Mouse (Mus musculus) liver, embryonic 14.5 days (tissue): ENCODE data around the gene Mid1. TPM values are rescaled to one million over a fixed set of nuclear protein-coding genes. Genes with fewer than 3 reads are reported as not detected.
"Not testable (repeated sequence)": the region's sequence is repeated elsewhere in the genome, so short reads cannot be mapped to it uniquely, and the experiment has no call there.

Experiments
- ATAC-seq: fragments of 200-750 bp; cut with Nextera tagmentation; 2 replicates; pipeline ENCODE4 v1.8.0; 2017; ENCODE audit warnings: moderate number of reproducible peaks, mild to moderate bottlenecking, moderate library complexity; ENCODE audit not compliant: insufficient read depth
- DNase-seq, 3 experiments: peaks; one replicate each; pipeline ENCODE4 v3.0.0-alpha.2; 2012 to 2013; ENCODE audit warnings: low read depth in 3 of 3, low spot score in 3 of 3
- H3K27ac ChIP-seq: fragments of 300-500 bp; sonication (generic); 2 replicates; pipeline ENCODE4 v1.5.1; 2014; ENCODE audit warnings: moderate library complexity, mild to moderate bottlenecking, control low read depth, inconsistent platforms
- H3K27me3 ChIP-seq: fragments of 300-500 bp; sonication (generic); 2 replicates; pipeline ENCODE4 v1.6.1; 2014; ENCODE audit warnings: mild to moderate bottlenecking, low read length, moderate library complexity; ENCODE audit not compliant: control insufficient read depth, insufficient read depth
- H3K36me3 ChIP-seq: fragments of 300-500 bp; sonication (generic); replicated peaks from 2 replicates; pipeline ENCODE4 v1.6.1; 2014; ENCODE audit warnings: low read depth; ENCODE audit not compliant: control insufficient read depth, insufficient read depth
- H3K4me1 ChIP-seq, 2 experiments: fragments of 200-500 bp in 1 of 2; fragments of 300-500 bp in 1 of 2; sonication (generic) in 1 of 2; replicated peaks; 2 replicates each; pipeline ENCODE4 v1.6.1; 2012 to 2014; ENCODE audit warnings: antibody characterized with exemption in 1 of 2, inconsistent platforms in 1 of 2, low read length in 1 of 2; ENCODE audit not compliant: control insufficient read depth in 2 of 2, insufficient read depth in 2 of 2
- H3K4me2 ChIP-seq: fragments of 300-500 bp; sonication (generic); 2 replicates; pipeline ENCODE4 v1.6.1; 2014; ENCODE audit warnings: low read depth, mild to moderate bottlenecking, control low read depth, moderate library complexity
- H3K4me3 ChIP-seq, 2 experiments: fragments of 200-500 bp in 1 of 2; fragments of 300-500 bp in 1 of 2; sonication (generic) in 1 of 2; 2 replicates each; pipeline ENCODE4 v1.5.1; 2012 to 2014; ENCODE audit warnings: low read depth in 2 of 2, low read length in 2 of 2, mild to moderate bottlenecking in 2 of 2, control low read depth in 1 of 2, inconsistent platforms in 1 of 2, moderate library complexity in 1 of 2; ENCODE audit not compliant: insufficient read depth in 1 of 2
- H3K9ac ChIP-seq: fragments of 300-500 bp; sonication (generic); replicated peaks from 2 replicates; pipeline ENCODE4 v1.6.1; 2014; ENCODE audit warnings: mild to moderate bottlenecking, control low read depth, moderate library complexity
- H3K9me3 ChIP-seq: fragments of 300-500 bp; sonication (generic); 2 replicates; pipeline ENCODE4 v1.6.1; 2016; ENCODE audit warnings: low read length, mixed read lengths; ENCODE audit not compliant: control insufficient read depth
- CTCF ChIP-seq: IDR thresholded peaks from 2 replicates; pipeline ENCODE4 v1.5.1; 2016; ENCODE audit warnings: antibody characterized with exemption, low read depth, control low read depth
- WGBS: fragments of 180-500 bp; shearing (Covaris S2); extraction: QIAGEN DNeasy Blood & Tissue Kit; methylation state at CpG from one replicate; pipeline ENCODE4 v1.1.7; 2014; ENCODE audit not compliant: insufficient replicate concordance; 5-methylcytosine and 5-hydroxymethylcytosine counted together
- polyA plus RNA-seq, 2 experiments: library from polyadenylated mRNA; depleted of rRNA in 1 of 2; stranded (reverse) in 1 of 2; unstranded in 1 of 2; fragments of >200 nt; fragmentation: Nextera tagmentation in 1 of 2; extraction: Ambion mirVana in 1 of 2; gene quantifications; 2 replicates each; pipeline versions ENCODE4 v1.2.1 to v1.2.3; 2012 to 2014

Gene Mid1
- polyA plus RNA-seq, 2 experiments, result 1.1 to 1.2 TPM

DNA sequence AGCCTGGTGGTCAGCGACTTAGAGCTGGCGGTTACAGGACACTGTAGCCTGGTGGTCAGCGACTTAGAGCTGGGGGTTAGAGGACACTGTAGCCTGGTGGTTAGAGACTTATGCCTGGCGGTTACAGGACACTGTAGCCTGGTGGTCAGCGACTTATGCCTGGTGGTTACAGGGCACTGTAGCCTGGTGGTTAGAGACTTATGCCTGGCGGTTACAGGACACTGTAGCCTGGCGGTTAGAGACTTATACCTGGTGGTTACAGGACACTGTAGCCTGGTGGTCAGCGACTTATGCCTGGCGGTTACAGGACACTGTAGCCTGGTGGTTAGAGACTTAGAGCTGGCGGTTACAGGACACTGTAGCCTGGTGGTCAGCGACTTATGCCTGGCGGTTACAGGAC lies 330.9 kb downstream of the Mid1 start:
- ATAC-seq, H3K27me3 ChIP-seq, H3K4me1 ChIP-seq, H3K27ac ChIP-seq, H3K4me3 ChIP-seq, DNase-seq, H3K9ac ChIP-seq, H3K4me2 ChIP-seq: not testable (repeated sequence)
- WGBS, result 88% methylated on average over 12 of the region's 12 CpGs
- H3K9me3 ChIP-seq, result peaks cover 16% of the 10 kb centered on the region
- H3K36me3 ChIP-seq, result peaks cover 51% of the 10 kb centered on the region

DNA sequence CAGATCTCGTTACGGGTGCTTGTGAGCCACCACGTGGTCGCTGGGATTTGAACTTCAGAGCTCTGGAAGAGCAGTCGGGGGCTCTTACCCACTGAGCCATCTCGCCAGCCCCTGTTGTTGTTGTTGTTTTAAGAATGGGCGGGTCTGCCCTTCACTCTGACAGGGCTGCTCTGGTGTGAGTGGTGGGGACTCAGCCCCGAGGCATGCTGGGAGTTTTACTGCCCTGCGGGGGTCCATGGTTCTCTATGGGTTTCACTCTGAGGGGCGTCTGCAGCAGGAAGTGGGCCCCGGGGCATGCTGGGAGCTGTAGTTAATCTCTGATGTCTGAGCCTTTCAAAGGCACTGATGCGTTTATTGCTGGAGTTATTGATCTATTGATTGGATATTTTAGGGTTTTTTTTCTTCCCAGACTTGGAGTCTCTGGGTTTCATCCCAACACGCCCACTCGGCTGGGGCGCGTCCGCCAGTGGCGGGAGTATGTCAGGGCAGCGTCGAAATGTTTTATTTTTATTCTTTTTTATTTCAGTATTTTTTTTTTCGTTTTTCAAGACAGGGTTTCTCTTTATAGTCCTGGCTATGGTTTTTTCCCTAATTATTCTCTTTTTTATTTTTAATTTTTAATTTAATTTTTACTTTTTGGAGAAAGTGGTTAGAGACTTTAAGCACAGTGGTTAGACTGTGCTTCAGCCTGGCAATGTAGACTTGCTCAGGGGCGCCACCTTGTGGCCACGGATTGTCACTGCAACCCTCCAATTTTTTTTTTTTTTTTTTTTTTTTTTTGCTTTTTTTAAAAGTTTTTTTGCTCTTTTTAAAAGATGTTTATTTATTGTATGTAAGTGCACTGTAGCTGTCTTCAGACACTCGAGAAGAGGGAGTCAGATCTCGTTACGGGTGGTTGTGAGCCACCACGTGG lies 332.6 kb downstream of the Mid1 start:
- 44% methylated on average over 27 of the region's 27 CpGs for WGBS
- H3K27me3 ChIP-seq, H3K9ac ChIP-seq, H3K4me1 ChIP-seq, H3K4me3 ChIP-seq, DNase-seq, H3K4me2 ChIP-seq, H3K27ac ChIP-seq: not testable (repeated sequence)
- Histone ChIP-seq H3K9me3 (peaks cover 15% of the 10 kb centered on the region), H3K36me3 (peaks cover 60% of the 10 kb centered on the region)
- ATAC-seq, result peak; percentile 58
- TF ChIP-seq CTCF, result peak; percentile 89

DNA sequence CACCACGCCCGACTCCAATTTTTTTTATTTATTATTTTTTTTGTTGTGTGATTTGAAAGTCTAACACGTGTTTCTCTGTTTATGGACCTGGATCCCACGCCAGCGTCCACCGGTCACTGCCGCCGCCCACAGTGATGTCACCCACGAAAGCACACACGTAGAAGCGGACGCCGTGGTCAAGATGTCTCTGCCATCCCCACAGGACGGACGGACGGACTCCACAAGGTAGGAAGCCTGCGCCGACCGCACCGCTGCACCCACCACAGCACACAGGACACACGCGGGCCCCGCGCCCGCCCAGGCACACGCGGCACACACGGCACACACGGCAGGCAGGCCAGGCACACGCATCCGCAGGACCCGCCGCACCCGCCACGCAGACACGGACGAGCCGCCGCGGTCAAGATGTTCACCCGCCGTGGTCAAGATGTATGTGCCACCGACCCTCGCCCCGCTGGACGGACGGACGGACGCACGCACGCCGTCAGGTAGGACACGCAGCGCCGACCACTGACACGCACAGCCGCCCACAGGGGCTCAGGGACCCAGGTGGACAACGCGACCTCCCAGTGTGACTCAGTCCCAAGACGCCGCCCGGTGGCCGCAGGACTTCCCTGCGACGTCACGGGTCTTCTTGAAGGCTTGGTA lies 333.7 kb downstream of the Mid1 start:
- not testable (repeated sequence) for H3K4me2 ChIP-seq, H3K9ac ChIP-seq, H3K4me3 ChIP-seq, H3K27ac ChIP-seq, DNase-seq, H3K27me3 ChIP-seq, H3K4me1 ChIP-seq
- ATAC-seq, result peak; percentile 60
- H3K36me3 ChIP-seq, result peaks cover 58% of the 10 kb centered on the region
- 83% methylated on average over 66 of the region's 66 CpGs for WGBS
- H3K9me3 ChIP-seq, result peaks cover 15% of the 10 kb centered on the region
- TF ChIP-seq CTCF, result peak; percentile 54

DNA sequence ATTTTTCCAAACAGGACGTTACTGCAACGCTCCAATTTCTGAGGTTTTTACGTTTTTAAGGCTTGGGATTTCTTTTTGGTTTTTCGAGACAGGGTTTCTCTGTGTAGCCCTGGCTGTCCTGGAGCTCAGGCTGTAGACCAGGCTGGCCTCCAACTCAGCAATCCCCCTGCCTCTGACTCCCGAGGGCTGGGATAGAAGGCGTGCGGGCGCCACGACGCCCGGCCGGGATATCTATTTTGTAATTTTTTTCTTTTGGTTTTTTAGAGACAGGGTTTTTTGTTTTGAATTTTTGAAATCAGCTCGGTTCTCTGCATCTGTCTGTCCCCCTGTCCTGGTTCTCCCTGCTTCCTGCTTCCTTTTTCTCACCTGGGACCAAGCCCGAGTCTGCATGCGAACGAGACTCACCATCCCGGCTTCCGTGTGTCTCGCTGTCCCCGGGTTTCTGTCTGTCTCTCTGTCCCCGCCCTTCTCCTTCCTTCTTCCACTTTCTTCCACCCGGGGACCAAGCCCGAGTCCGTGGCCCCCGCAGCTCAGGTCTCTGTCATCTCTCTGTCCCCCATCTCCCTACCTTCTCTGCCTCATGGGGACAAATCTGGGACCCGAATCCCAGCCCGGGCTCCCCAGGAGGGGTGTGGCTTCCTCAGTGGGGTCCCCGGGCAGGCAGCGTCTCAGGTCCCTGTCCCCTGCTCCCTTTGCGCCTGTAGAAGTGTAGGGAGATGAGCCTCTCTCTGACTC lies 334.4 kb downstream of the Mid1 start:
- not testable (repeated sequence) for H3K4me3 ChIP-seq, H3K9ac ChIP-seq, H3K27ac ChIP-seq, H3K4me2 ChIP-seq, DNase-seq, H3K27me3 ChIP-seq, H3K4me1 ChIP-seq
- 79% methylated on average over 30 of the region's 30 CpGs for WGBS
- H3K36me3 ChIP-seq, result peaks cover 54% of the 10 kb centered on the region
- H3K9me3 ChIP-seq, result peaks cover 15% of the 10 kb centered on the region
- ATAC-seq, result peak; percentile 40
